Mouse (Mus musculus) liver, embryonic 11.5 days (tissue): Measurements from ENCODE around the gene Pdxp. TPM values are rescaled to one million over a fixed set of nuclear protein-coding genes. Genes with fewer than 3 reads are reported as not detected.

ENCODE experiments used
- ATAC-seq: fragments of 200-750 bp; cut with Nextera tagmentation; replicated peaks from 2 replicates; pipeline ENCODE4 v1.8.0; 2017; ENCODE audit warnings: moderate number of reproducible peaks, mild to moderate bottlenecking, moderate TSS enrichment, moderate library complexity; ENCODE audit not compliant: low FRiP score
- DNase-seq: peaks from one replicate; pipeline ENCODE4 v3.0.0-alpha.2; 2017; ENCODE audit warnings: low spot score
- H3K27ac ChIP-seq: fragments of 300-500 bp; sonication (generic); 2 replicates; pipeline ENCODE4 v1.5.1; 2014; ENCODE audit warnings: mild to moderate bottlenecking, low read depth, low read length, control low read depth
- H3K27me3 ChIP-seq: fragments of 300-500 bp; sonication (generic); replicated peaks from 2 replicates; pipeline ENCODE4 v1.6.1; 2014; ENCODE audit warnings: low read length, mixed read lengths; ENCODE audit not compliant: control insufficient read depth, insufficient read depth
- H3K36me3 ChIP-seq: fragments of 300-500 bp; sonication (generic); 2 replicates; pipeline ENCODE4 v1.6.1; 2014; ENCODE audit warnings: mild to moderate bottlenecking, low read length, moderate library complexity, mixed read lengths; ENCODE audit not compliant: control insufficient read depth, insufficient read depth
- H3K4me1 ChIP-seq: fragments of 300-500 bp; sonication (generic); replicated peaks from 2 replicates; pipeline ENCODE4 v1.6.1; 2014; ENCODE audit warnings: low read length, mixed read lengths; ENCODE audit not compliant: control insufficient read depth, insufficient read depth
- H3K4me2 ChIP-seq: fragments of 300-500 bp; sonication (generic); 2 replicates; pipeline ENCODE4 v1.6.1; 2014; ENCODE audit warnings: mild to moderate bottlenecking, control low read depth, moderate library complexity
- H3K4me3 ChIP-seq: fragments of 300-500 bp; sonication (generic); 2 replicates; pipeline ENCODE4 v1.5.1; 2014; ENCODE audit warnings: low read depth, low read length, control low read depth
- H3K9ac ChIP-seq: fragments of 300-500 bp; sonication (generic); 2 replicates; pipeline ENCODE4 v1.6.1; 2014; ENCODE audit warnings: low read depth, low read length, control low read depth
- H3K9me3 ChIP-seq: fragments of 300-500 bp; sonication (generic); 2 replicates; pipeline ENCODE4 v1.6.1; 2016; ENCODE audit warnings: low read length, inconsistent platforms, mixed read lengths; ENCODE audit not compliant: control insufficient read depth
- WGBS: fragments of 180-500 bp; shearing (Covaris S2); extraction: QIAGEN DNeasy Blood & Tissue Kit; methylation state at CpG from one replicate; pipeline ENCODE4 v1.1.7; 2014; 5-methylcytosine and 5-hydroxymethylcytosine counted together
- polyA plus RNA-seq: library from polyadenylated mRNA; unstranded; fragments of >200 nt; fragmentation: Nextera tagmentation; extraction: Ambion mirVana; gene quantifications from 2 replicates; pipeline ENCODE4 v1.2.1, GENCODE M21; 2014

The Pdxp gene
- polyA plus RNA-seq, 1 experiment from 2014 or later = 23.7 TPM

DNA sequence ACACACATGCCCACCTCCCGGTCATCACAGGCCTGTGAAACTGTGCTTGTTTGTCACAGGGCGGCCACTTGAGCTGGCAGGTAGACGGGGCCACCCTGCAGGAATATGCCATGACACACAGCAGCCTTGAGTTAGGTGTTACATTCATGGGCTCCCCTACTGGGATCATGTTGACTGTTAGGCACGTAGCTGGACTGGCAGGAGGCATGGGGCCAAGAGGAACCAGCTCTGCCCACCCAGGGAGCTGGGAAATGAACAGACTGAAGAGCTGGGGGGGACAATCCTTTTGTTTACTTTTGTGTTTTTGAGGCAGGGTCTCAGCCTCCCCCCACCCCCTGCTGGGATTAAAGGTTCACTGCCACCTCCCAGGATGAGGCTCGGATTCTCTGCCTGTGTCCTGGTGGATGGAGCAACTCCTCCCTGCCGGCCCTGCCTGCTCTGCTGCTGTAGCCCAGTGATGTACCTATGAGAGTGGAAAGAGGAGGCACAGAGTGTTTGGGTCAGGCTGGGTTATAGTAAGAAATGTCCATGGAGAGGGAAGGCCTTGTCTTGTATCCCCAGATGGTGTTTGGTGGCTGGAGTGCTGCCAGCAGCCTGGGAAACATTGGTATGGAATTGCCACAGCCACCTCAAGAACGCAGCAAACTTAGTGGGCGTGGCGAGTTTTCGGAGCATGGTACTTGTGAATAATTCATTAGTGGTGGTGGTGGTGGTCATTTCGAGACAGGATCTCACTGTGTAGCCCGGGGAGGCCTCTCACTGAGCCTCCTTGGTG, 2.5 kb downstream of the Pdxp start:
- Histone ChIP-seq H3K4me1 (peaks cover 34% of the 10 kb centered on the region), H3K4me3 (peak overlapping the region; percentile 83; the same call in 1 of the 2 replicates), H3K4me2 (peak overlapping the region; percentile 100), H3K27me3 (no peaks in the 10 kb centered on the region), H3K9me3 (no peaks in the 10 kb centered on the region), H3K27ac (no peak overlapping the region), H3K36me3 (peaks cover 13% of the 10 kb centered on the region), H3K9ac (0 out of 2 replicates have a peak overlapping the region, but pooled peaks have one; percentile 6)
- DNase-seq = no peak
- 79% methylated on average over 12 of the region's 12 CpGs for WGBS
- ATAC-seq = no peak

DNA sequence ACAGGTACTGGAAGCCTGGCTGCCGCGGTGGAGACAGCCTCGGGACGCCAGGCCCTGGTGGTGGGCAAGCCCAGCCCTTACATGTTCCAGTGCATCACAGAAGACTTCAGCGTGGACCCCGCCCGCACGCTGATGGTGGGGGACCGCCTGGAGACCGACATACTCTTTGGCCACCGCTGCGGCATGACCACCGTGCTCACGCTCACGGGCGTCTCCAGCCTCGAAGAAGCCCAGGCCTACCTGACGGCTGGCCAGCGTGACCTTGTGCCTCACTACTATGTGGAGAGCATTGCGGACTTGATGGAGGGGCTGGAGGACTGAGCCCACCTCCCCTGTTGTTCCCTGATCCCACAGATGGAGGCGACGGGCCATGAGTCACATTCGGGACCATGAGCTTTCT, 4.4 kb downstream of the Pdxp start:
- WGBS = 93% methylated on average over 23 of the region's 23 CpGs
- DNase-seq = no peak
- no peak for ATAC-seq
- peaks cover 44% of the 10 kb centered on the region for H3K4me1 ChIP-seq
- no peak overlapping the region for H3K27ac ChIP-seq
- no peak overlapping the region for H3K9ac ChIP-seq
- no peak overlapping the region for H3K4me3 ChIP-seq
- H3K9me3 ChIP-seq = no peaks in the 10 kb centered on the region
- H3K36me3 ChIP-seq = peaks cover 9% of the 10 kb centered on the region; the same call in 1 of the 2 replicates
- no peak overlapping the region for H3K4me2 ChIP-seq
- no peaks in the 10 kb centered on the region for H3K27me3 ChIP-seq

DNA sequence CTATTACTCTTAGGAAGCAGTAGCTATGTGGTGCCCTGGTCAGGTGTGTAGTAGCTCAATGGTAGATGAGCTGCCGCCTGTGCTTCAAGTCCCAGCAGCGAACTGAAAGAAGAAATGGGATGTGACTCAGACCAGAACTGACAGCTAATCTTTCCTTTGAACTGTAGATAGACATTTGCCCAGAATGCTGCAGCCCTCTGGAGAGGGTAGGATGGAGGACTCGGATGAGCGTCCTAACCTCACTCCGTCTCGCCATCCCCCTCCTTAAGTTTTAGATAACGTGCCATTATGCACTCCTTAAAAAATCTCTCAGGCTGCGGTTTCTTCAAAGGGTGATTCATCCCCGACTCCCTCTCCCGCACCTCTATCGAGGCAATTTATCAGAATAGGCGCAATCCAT, 6.2 kb downstream of the Pdxp start:
- no peak for ATAC-seq
- H3K27ac ChIP-seq = no peak overlapping the region

DNA sequence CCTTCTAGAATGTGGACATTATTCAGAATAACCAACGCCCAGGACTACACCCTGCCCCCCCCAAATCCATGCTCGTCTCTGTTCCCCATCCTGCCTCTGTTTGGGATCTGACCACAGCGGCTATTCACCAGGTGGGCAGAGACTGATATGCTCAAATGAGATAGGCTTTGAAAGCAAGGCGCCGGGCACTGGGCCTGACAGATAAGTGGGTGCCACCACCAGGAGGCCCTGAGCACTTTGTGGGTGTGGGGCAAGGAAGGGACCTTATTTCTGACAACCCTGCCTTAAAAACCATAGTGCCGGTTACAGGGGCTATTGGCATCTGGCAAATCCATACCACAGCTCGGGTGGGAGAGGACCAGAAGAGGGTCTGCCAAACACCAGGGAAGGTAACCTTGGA, 9.0 kb downstream of the Pdxp start:
- 39% methylated on average over 7 of the region's 7 CpGs for WGBS
- peak overlapping the region; percentile 99 for H3K27ac ChIP-seq
- no peaks in the 10 kb centered on the region for H3K27me3 ChIP-seq
- peak overlapping the region; percentile 46 for H3K4me3 ChIP-seq
- DNase-seq = no peak
- H3K4me1 ChIP-seq = peaks cover 58% of the 10 kb centered on the region
- peak overlapping the region; percentile 83 for H3K4me2 ChIP-seq
- peaks cover 9% of the 10 kb centered on the region; the same call in 1 of the 2 replicates for H3K36me3 ChIP-seq
- H3K9me3 ChIP-seq = no peaks in the 10 kb centered on the region
- H3K9ac ChIP-seq = peak overlapping the region; percentile 71
- peak; percentile 82 for ATAC-seq

More for the DNA sequence above, 6.2 kb downstream of the Pdxp start:
- Histone ChIP-seq H3K9me3 (no peaks in the 10 kb centered on the region), H3K9ac (no peak overlapping the region), H3K27me3 (no peaks in the 10 kb centered on the region), H3K4me3 (no peak overlapping the region), H3K4me2 (no peak overlapping the region), H3K36me3 (peaks cover 9% of the 10 kb centered on the region; the same call in 1 of the 2 replicates), H3K4me1 (peaks cover 45% of the 10 kb centered on the region)
- WGBS = 69% methylated on average over 12 of the region's 12 CpGs
- no peak for DNase-seq

DNA sequence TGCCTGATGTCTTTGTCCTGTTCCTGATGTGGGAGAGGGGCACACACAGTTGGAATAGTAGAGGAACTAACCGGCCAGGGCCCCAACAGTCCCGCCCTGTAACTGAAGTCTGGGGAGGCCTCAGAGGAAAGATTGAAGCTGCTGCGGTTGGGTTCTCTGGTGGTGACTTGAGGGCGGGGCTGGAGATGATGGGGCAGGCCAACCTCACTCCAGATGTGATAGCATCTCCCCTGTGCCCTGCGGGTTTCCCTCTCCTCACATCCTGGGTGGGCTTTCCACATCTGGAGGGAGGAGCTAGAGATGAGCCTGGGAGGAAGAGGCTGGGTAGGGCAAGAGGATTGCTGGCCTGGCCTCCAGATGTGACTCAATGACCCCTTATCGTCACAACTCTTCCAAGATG, 9.9 kb downstream of the Pdxp start:
- Histone ChIP-seq H3K4me3 (peak overlapping the region; percentile 46), H3K9ac (peak overlapping the region; percentile 71), H3K4me2 (peak overlapping the region; percentile 83), H3K36me3 (peaks cover 5% of the 10 kb centered on the region; the same call in 1 of the 2 replicates), H3K27ac (peak overlapping the region; percentile 99), H3K9me3 (no peaks in the 10 kb centered on the region), H3K27me3 (no peaks in the 10 kb centered on the region), H3K4me1 (peaks cover 62% of the 10 kb centered on the region)
- 38% methylated on average over 6 of the region's 6 CpGs for WGBS
- ATAC-seq (peak; percentile 76), DNase-seq (peak; percentile 71)

DNA sequence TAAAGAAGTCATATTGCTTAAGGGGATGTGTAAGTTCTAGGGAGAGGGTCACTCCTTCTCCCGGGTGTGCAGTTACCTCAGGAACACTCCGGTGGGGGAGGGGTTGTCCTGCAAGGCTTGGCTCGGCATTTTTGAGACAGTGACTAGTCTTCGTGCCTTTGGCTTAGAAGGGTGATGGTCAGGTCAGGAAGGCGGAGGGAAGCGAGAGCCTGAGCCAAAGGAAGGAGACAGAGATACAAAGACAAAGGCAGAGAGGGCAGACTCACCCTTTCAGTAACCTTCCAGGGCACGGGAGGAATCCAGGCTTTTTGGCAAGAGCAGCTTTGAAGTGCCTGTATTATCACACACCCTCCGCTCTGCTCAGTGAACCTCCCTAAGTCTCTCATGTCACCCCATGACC, 11.4 kb downstream of the Pdxp start:
- peak overlapping the region; percentile 77; the same call in 1 of the 2 replicates for H3K9ac ChIP-seq
- no peak for ATAC-seq
- peak overlapping the region; percentile 97 for H3K4me2 ChIP-seq

DNA sequence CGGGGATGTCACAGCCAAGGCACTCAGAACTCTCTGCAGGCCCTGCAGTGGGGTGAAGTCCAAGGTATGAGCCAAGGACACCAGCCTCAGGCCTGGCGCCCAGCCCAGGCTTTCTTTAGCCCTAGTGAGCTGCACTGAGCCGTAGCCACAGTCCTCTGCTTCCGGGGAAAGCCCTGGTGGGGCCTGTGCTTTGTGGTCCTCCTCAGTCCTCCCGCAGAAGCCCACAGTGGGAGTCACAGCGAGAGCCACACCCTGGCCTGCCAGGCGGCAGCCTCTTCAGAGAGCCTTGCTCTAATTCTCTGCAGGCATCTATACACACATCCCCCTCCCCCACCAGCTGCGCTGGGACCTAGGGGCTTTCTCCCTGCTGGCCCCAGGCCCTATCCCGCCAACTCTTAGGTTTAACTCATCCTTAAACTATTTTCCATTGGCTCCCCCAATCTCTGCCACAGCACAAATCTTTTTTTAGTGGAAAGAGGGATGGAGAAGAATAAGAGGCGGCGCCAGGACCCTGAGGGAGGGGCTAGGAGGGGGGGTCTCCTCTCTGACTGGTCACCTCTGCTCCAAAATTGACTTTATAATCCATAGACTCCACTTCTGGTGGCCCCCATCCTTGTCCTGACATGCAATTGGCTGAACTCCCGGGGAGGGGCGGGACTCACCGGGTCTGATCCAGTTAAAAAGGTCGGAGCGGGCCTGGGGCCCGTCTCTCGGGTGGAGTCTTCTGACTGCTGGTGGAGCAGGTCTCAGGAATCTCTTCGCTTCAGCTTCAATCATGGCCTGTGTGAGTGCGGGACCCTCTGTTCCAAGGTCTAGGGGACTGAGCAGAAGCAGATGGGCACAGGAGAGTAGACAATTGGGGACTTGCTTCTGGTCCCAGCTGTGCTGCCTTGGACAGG, 12.6 kb downstream of the Pdxp start, which contains the start of gene Lgals1:
Gene Lgals1 (plus strand): TSS at position 705 of the 899 bp plus-strand sequence.
- Histone ChIP-seq H3K4me2 (peak within 1 kb of the TSS; percentile 97), H3K27me3 (no peaks in the 10 kb centered on the region), H3K4me1 (peaks cover 60% of the 10 kb centered on the region), H3K9me3 (no peaks in the 10 kb centered on the region), H3K36me3 (peaks cover 11% of the 10 kb centered on the region), H3K27ac (peak within 1 kb of the TSS; percentile 89), H3K9ac (peak within 1 kb of the TSS; percentile 77), H3K4me3 (peak within 1 kb of the TSS; percentile 59)
- WGBS = 8% methylated on average over 20 of the region's 20 CpGs
- peak; percentile 87 for DNase-seq
- peak; percentile 45 for ATAC-seq

More for the DNA sequence above, 11.4 kb downstream of the Pdxp start:
- Histone ChIP-seq H3K4me1 (peaks cover 63% of the 10 kb centered on the region), H3K27me3 (no peaks in the 10 kb centered on the region), H3K36me3 (peaks cover 9% of the 10 kb centered on the region), H3K27ac (peak overlapping the region; percentile 89), H3K4me3 (no peak overlapping the region), H3K9me3 (no peaks in the 10 kb centered on the region)
- WGBS = 51% methylated on average over 8 of the region's 8 CpGs
- DNase-seq = no peak

DNA sequence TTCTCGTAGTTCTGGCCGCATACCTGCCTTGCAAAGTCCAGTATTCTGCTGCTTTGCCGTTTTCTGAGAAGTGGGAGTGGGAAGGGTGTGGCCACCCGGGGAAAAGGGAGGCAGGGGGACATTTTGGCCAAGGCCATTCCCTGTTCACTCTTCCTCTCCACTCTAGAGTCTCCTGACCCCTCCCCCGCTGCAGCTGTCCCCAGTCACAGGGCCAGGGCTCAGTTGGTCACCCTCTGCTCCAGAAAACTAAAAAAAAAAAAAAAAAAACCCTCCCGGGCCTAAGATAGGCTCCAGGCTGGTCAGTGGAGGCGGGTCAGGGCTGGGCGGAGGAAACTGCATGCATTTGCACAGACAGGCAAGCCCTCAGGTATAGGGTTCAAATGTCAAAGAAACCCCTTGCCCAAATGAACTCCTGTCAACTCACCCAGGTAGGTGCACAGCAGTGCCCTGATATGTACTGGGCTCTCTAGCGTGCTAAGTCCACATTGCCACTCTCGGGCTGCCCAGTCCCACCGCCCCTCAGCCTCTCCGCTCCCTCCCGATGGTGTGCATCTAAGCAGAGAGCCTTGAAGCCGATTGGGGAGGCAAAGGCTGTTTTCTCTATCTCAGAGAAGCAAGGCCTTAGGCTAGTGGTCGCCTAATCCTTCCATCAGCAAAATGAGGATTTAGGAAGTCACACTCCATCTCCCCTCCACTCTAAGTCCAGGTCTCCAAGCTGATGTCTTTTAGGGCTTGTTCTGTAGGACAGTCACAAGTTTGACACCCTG, 13.5 kb downstream of the Pdxp start:
- H3K4me1 ChIP-seq = peaks cover 58% of the 10 kb centered on the region
- H3K27me3 ChIP-seq = no peaks in the 10 kb centered on the region
- WGBS = 8% methylated on average over 15 of the region's 15 CpGs
- no peaks in the 10 kb centered on the region for H3K9me3 ChIP-seq
- DNase-seq (no peak), ATAC-seq (no peak)
- peak overlapping the region; percentile 77 for H3K9ac ChIP-seq
- H3K36me3 ChIP-seq = peaks cover 8% of the 10 kb centered on the region
- H3K27ac ChIP-seq = peak overlapping the region; percentile 89
- H3K4me3 ChIP-seq = peak overlapping the region; percentile 59
- peak overlapping the region; percentile 97 for H3K4me2 ChIP-seq
